ENCODE assay signal across 8 mouse cellular contexts in genomic region chr8:116943555-116944384, GRCm38 (mm10). TPM values are rescaled to one million over a fixed set of nuclear protein-coding genes. Genes with fewer than 3 reads are reported as not detected.
DNase-seq lines count a peak whose midpoint lies in the region; ATAC-seq and TF ChIP-seq lines count a peak whose summit lies in the region.

No protein-coding gene starts in this region.

- H3K4me1 ChIP-seq in G1E (ENCODE audit: insufficient read depth, low read depth, low read length), result peaks cover 51% of the 10 kb centered on the region
- H3K4me1 ChIP-seq in bone marrow macrophage, adult 2 months (ENCODE audit: control insufficient read depth, insufficient read depth, low read length), result peaks cover 28% of the 10 kb centered on the region
- peaks cover 13% of the 10 kb centered on the region for H3K4me1 ChIP-seq in forebrain, embryonic 16.5 days (replicated peaks; ENCODE audit: control insufficient read depth, insufficient read depth, low read length)
- peaks cover 31% of the 10 kb centered on the region for H3K4me1 ChIP-seq in hindbrain, embryonic 15.5 days (replicated peaks)
- H3K4me1 ChIP-seq in limb, embryonic 12.5 days (replicated peaks), result peaks cover 13% of the 10 kb centered on the region
- peaks cover 24% of the 10 kb centered on the region for H3K4me1 ChIP-seq in midbrain, embryonic 10.5 days
- H3K4me1 ChIP-seq in spleen, adult 2 months (ENCODE audit: control insufficient read depth, insufficient read depth, insufficient read length), result peaks cover 20% of the 10 kb centered on the region

- H3K4me3 ChIP-seq in G1E (ENCODE audit: low read depth, low read length), result peak overlapping the region; percentile 100
- H3K4me3 ChIP-seq in bone marrow macrophage, adult 2 months (ENCODE audit: insufficient read depth, low read length), result peak overlapping the region; percentile 78
- peak overlapping the region; percentile 85 for H3K4me3 ChIP-seq in forebrain, embryonic 16.5 days (replicated peaks; ENCODE audit: low read length)
- H3K4me3 ChIP-seq in hindbrain, embryonic 15.5 days, result peak overlapping the region; percentile 73
- H3K4me3 ChIP-seq in limb, embryonic 12.5 days (replicated peaks), result peak overlapping the region; percentile 97
- peak overlapping the region; percentile 97 for H3K4me3 ChIP-seq in midbrain, embryonic 10.5 days
- H3K4me3 ChIP-seq in spleen, adult 2 months (ENCODE audit: extremely low read depth, insufficient read depth, insufficient read length), result peak overlapping the region; percentile 99

- TF ChIP-seq CTCF in G1E (IDR thresholded peaks at IDR 0.05; ENCODE audit: low read depth, low read length), result no peak
- TF ChIP-seq CTCF in bone marrow macrophage, adult 2 months (IDR thresholded peaks at IDR 0.05; ENCODE audit: low read depth, low read length), result no peak
- no peak for TF ChIP-seq CTCF in spleen, adult 2 months (IDR thresholded peaks at IDR 0.05; ENCODE audit: extremely low read depth, insufficient read depth, insufficient read length, insufficient replicate concordance)

- no peaks in the 10 kb centered on the region for H3K9me3 ChIP-seq in G1E (replicated peaks)
- H3K9me3 ChIP-seq in forebrain, embryonic 16.5 days (ENCODE audit: control insufficient read depth, low read length), result no peaks in the 10 kb centered on the region
- H3K9me3 ChIP-seq in hindbrain, embryonic 15.5 days, result no peaks in the 10 kb centered on the region
- no peaks in the 10 kb centered on the region for H3K9me3 ChIP-seq in limb, embryonic 12.5 days
- no peaks in the 10 kb centered on the region for H3K9me3 ChIP-seq in midbrain, embryonic 10.5 days (replicated peaks)

- H3K4me2 ChIP-seq in forebrain, embryonic 16.5 days (ENCODE audit: low read length), result peak overlapping the region; percentile 94
- H3K4me2 ChIP-seq in hindbrain, embryonic 15.5 days, result peak overlapping the region; percentile 76
- peak overlapping the region; percentile 95 for H3K4me2 ChIP-seq in limb, embryonic 12.5 days

- TF ChIP-seq POLR2A in bone marrow macrophage, adult 2 months (IDR thresholded peaks at IDR 0.05; ENCODE audit: borderline replicate concordance, low read depth, low read length), result no peak
- no peak for TF ChIP-seq POLR2A in spleen, adult 2 months (IDR thresholded peaks at IDR 0.05; ENCODE audit: low read depth, low read length)

- ATAC-seq in G1E (ENCODE audit: extremely low read depth, insufficient number of reproducible peaks, low FRiP score, poor library complexity, severe bottlenecking), result no peak
- ATAC-seq in forebrain, embryonic 16.5 days, result peak; percentile 79
- ATAC-seq in hindbrain, embryonic 15.5 days (ENCODE audit: low FRiP score, low read depth), result peak; percentile 82
- ATAC-seq in limb, embryonic 12.5 days (ENCODE audit: insufficient number of reproducible peaks, insufficient read depth, low FRiP score, low TSS enrichment, low read depth), result peak; percentile 71; the same call in 1 of the 2 replicates

- H3K27ac ChIP-seq in bone marrow macrophage, adult 2 months (ENCODE audit: insufficient read depth, low read depth, low read length), result peak overlapping the region; percentile 9
- H3K27ac ChIP-seq in forebrain, embryonic 16.5 days (ENCODE audit: low read length), result 0 out of 2 replicates have a peak overlapping the region, but pooled peaks have one; percentile 30
- H3K27ac ChIP-seq in hindbrain, embryonic 15.5 days (replicated peaks), result peak overlapping the region; percentile 78
- no peak overlapping the region for H3K27ac ChIP-seq in limb, embryonic 12.5 days
- H3K27ac ChIP-seq in midbrain, embryonic 10.5 days (replicated peaks), result peak overlapping the region; percentile 88
- peak overlapping the region; percentile 39; the same call in 1 of the 2 replicates for H3K27ac ChIP-seq in spleen, adult 2 months (ENCODE audit: insufficient read depth, low read length)

- DNase-seq in G1E (ENCODE audit: low spot score), result peak; percentile 39
- DNase-seq in midbrain, embryonic 10.5 days (ENCODE audit: low spot score), result peak; percentile 35
- peak in 1 of 2 experiments; percentile 10 for DNase-seq in spleen, adult 2 months (ENCODE audit: low read depth in 1 of 2, low spot score in 2 of 2)
- DNase-seq in ovary, postnatal 14 days (ENCODE audit: low spot score), result no peak

- H3K9ac ChIP-seq in forebrain, embryonic 16.5 days (replicated peaks; ENCODE audit: low read depth, low read length), result peak overlapping the region; percentile 90
- peak overlapping the region; percentile 87 for H3K9ac ChIP-seq in hindbrain, embryonic 15.5 days
- peak overlapping the region; percentile 87 for H3K9ac ChIP-seq in limb, embryonic 12.5 days (replicated peaks)

- under 1% methylated on average over 57 of the region's 62 CpGs for whole genome bisulfite sequencing in forebrain, embryonic 16.5 days
- WGBS in hindbrain, embryonic 15.5 days, result under 1% methylated on average over 61 of the region's 62 CpGs
- under 1% methylated on average over 62 of the region's 62 CpGs for WGBS in limb, embryonic 12.5 days
- WGBS in midbrain, embryonic 10.5 days, result under 1% methylated on average over 62 of the region's 62 CpGs
- 1% methylated on average over 61 of the region's 62 CpGs for WGBS in spleen, adult 2 months

- no peaks in the 10 kb centered on the region for H3K27me3 ChIP-seq in G1E (ENCODE audit: insufficient read depth, low read length)
- H3K27me3 ChIP-seq in forebrain, embryonic 16.5 days (replicated peaks; ENCODE audit: control insufficient read depth, insufficient read depth, low read length), result no peaks in the 10 kb centered on the region
- no peaks in the 10 kb centered on the region for H3K27me3 ChIP-seq in hindbrain, embryonic 15.5 days
- H3K27me3 ChIP-seq in limb, embryonic 12.5 days, result no peaks in the 10 kb centered on the region
- H3K27me3 ChIP-seq in midbrain, embryonic 10.5 days (ENCODE audit: low read depth, poor library complexity, severe bottlenecking), result no peaks in the 10 kb centered on the region
- no peaks in the 10 kb centered on the region for H3K27me3 ChIP-seq in spleen, adult 2 months (ENCODE audit: control insufficient read depth, insufficient read depth, low read length)

- peaks cover 67% of the 10 kb centered on the region for H3K36me3 ChIP-seq in G1E (replicated peaks)
- no peaks in the 10 kb centered on the region for H3K36me3 ChIP-seq in forebrain, embryonic 16.5 days (ENCODE audit: control insufficient read depth, insufficient read depth)
- no peaks in the 10 kb centered on the region for H3K36me3 ChIP-seq in hindbrain, embryonic 15.5 days
- peaks cover 9% of the 10 kb centered on the region; the same call in 1 of the 2 replicates for H3K36me3 ChIP-seq in limb, embryonic 12.5 days
- H3K36me3 ChIP-seq in midbrain, embryonic 10.5 days, result peaks cover 28% of the 10 kb centered on the region
- no peaks in the 10 kb centered on the region for H3K36me3 ChIP-seq in spleen, adult 2 months (ENCODE audit: control insufficient read depth, insufficient read depth, low read length)

RNA-seq across cellular contexts. Expression of gene Atmin, which starts 0.6 kb away (rescaled TPM):
- total RNA-seq in G1E (2014; fragmentation: Nextera tagmentation) (39.1 and 40.2 TPM in 2 replicates), G1E (2017) (18.2 and 18.4 TPM in 2 replicates)
- polyA plus RNA-seq in G1E (2012), result 9.8 and 13.7 TPM in 2 replicates
- 15.9 and 18.9 TPM in 2 replicates for polyA plus RNA-seq in bone marrow macrophage, adult 2 months (2012; ENCODE audit: insufficient read depth, insufficient read length, missing spikeins)
- 17.6 and 19.1 TPM in 2 replicates for polyA plus RNA-seq in forebrain, embryonic 16.5 days (2015; fragmentation: Nextera tagmentation; extraction: Ambion mirVana)
- 19.3 and 22.7 TPM in 2 replicates for polyA plus RNA-seq in hindbrain, embryonic 15.5 days (2015; fragmentation: Nextera tagmentation; extraction: Ambion mirVana)
- 11.7 and 12.5 TPM in 2 replicates for polyA plus RNA-seq in limb, embryonic 12.5 days (2016; fragmentation: Nextera tagmentation; extraction: Ambion mirVana)
- polyA plus RNA-seq in midbrain, embryonic 10.5 days (2016; fragmentation: Nextera tagmentation; extraction: Ambion mirVana), result 12.6 and 15.3 TPM in 2 replicates
- polyA plus RNA-seq in spleen, adult 2 months (2012; rRNA removed), result 10.2 and 13.0 TPM in 2 replicates

RNA-seq across cellular contexts. Expression of gene Cenpn, which starts 22.2 kb away (rescaled TPM):
- total RNA-seq in G1E (2014; fragmentation: Nextera tagmentation) (69.8 and 89.7 TPM in 2 replicates), G1E (2017) (49.2 and 51.8 TPM in 2 replicates)
- 4.9 and 11.2 TPM in 2 replicates for polyA plus RNA-seq in G1E (2012)
- polyA plus RNA-seq in bone marrow macrophage, adult 2 months (2012; ENCODE audit: insufficient read depth, insufficient read length, missing spikeins), result 14.0 and 16.1 TPM in 2 replicates
- 13.5 and 15.2 TPM in 2 replicates for polyA plus RNA-seq in forebrain, embryonic 16.5 days (2015; fragmentation: Nextera tagmentation; extraction: Ambion mirVana)
- 10.1 and 11.1 TPM in 2 replicates for polyA plus RNA-seq in hindbrain, embryonic 15.5 days (2015; fragmentation: Nextera tagmentation; extraction: Ambion mirVana)
- 47.5 and 47.6 TPM in 2 replicates for polyA plus RNA-seq in limb, embryonic 12.5 days (2016; fragmentation: Nextera tagmentation; extraction: Ambion mirVana)
- 61.5 and 71.6 TPM in 2 replicates for polyA plus RNA-seq in midbrain, embryonic 10.5 days (2016; fragmentation: Nextera tagmentation; extraction: Ambion mirVana)
- 2.2 and 3.0 TPM in 2 replicates for polyA plus RNA-seq in spleen, adult 2 months (2012; rRNA removed)

RNA-seq across cellular contexts. Expression of gene Cmc2, which starts 22.5 kb away (rescaled TPM):
- total RNA-seq in G1E (2014; fragmentation: Nextera tagmentation) (11.1 and 17.0 TPM in 2 replicates), G1E (2017) (81.3 and 123 TPM in 2 replicates)
- 33.9 and 39.7 TPM in 2 replicates for polyA plus RNA-seq in G1E (2012)
- polyA plus RNA-seq in bone marrow macrophage, adult 2 months (2012; ENCODE audit: insufficient read depth, insufficient read length, missing spikeins), result 35.8 and 43.9 TPM in 2 replicates
- polyA plus RNA-seq in forebrain, embryonic 16.5 days (2015; fragmentation: Nextera tagmentation; extraction: Ambion mirVana), result 28.6 and 30.8 TPM in 2 replicates
- 28.3 and 35.3 TPM in 2 replicates for polyA plus RNA-seq in hindbrain, embryonic 15.5 days (2015; fragmentation: Nextera tagmentation; extraction: Ambion mirVana)
- polyA plus RNA-seq in limb, embryonic 12.5 days (2016; fragmentation: Nextera tagmentation; extraction: Ambion mirVana), result 72.2 and 82.7 TPM in 2 replicates
- polyA plus RNA-seq in midbrain, embryonic 10.5 days (2016; fragmentation: Nextera tagmentation; extraction: Ambion mirVana), result 74.6 and 81.5 TPM in 2 replicates
- 3.4 TPM in 2 replicates for polyA plus RNA-seq in spleen, adult 2 months (2012; rRNA removed)

RNA-seq across cellular contexts. Expression of gene 1700030J22Rik, which starts 35.0 kb away (rescaled TPM):
- total RNA-seq in G1E (2014; fragmentation: Nextera tagmentation), result 0.24 and 1.1 TPM in 2 replicates
- 0.44 and 0.52 TPM in 2 replicates for total RNA-seq in G1E (2017)
- polyA plus RNA-seq in G1E (2012), result 1.6 and 1.7 TPM in 2 replicates
- polyA plus RNA-seq in bone marrow macrophage, adult 2 months (2012; ENCODE audit: insufficient read depth, insufficient read length, missing spikeins), result 1.1 and 1.7 TPM in 2 replicates
- polyA plus RNA-seq in forebrain, embryonic 16.5 days (2015; fragmentation: Nextera tagmentation; extraction: Ambion mirVana), result 6.1 and 6.8 TPM in 2 replicates
- polyA plus RNA-seq in hindbrain, embryonic 15.5 days (2015; fragmentation: Nextera tagmentation; extraction: Ambion mirVana), result 8.1 and 8.5 TPM in 2 replicates
- polyA plus RNA-seq in limb, embryonic 12.5 days (2016; fragmentation: Nextera tagmentation; extraction: Ambion mirVana), result 2.0 and 2.3 TPM in 2 replicates
- polyA plus RNA-seq in midbrain, embryonic 10.5 days (2016; fragmentation: Nextera tagmentation; extraction: Ambion mirVana), result 2.8 and 3.6 TPM in 2 replicates
- 0.05 and 0.18 TPM in 2 replicates for polyA plus RNA-seq in spleen, adult 2 months (2012; rRNA removed)

RNA-seq across cellular contexts. Expression of gene Gcsh, which starts 49.6 kb away (rescaled TPM):
- total RNA-seq in G1E (2014; fragmentation: Nextera tagmentation) (20.2 and 24.1 TPM in 2 replicates), G1E (2017) (45.7 and 50.3 TPM in 2 replicates)
- 9.2 and 9.3 TPM in 2 replicates for polyA plus RNA-seq in G1E (2012)
- polyA plus RNA-seq in bone marrow macrophage, adult 2 months (2012; ENCODE audit: insufficient read depth, insufficient read length, missing spikeins), result 21.5 and 22.6 TPM in 2 replicates
- 75.4 and 81.4 TPM in 2 replicates for polyA plus RNA-seq in forebrain, embryonic 16.5 days (2015; fragmentation: Nextera tagmentation; extraction: Ambion mirVana)
- 96.8 and 99.1 TPM in 2 replicates for polyA plus RNA-seq in hindbrain, embryonic 15.5 days (2015; fragmentation: Nextera tagmentation; extraction: Ambion mirVana)
- 134 TPM in 2 replicates for polyA plus RNA-seq in limb, embryonic 12.5 days (2016; fragmentation: Nextera tagmentation; extraction: Ambion mirVana)
- polyA plus RNA-seq in midbrain, embryonic 10.5 days (2016; fragmentation: Nextera tagmentation; extraction: Ambion mirVana), result 171 and 194 TPM in 2 replicates
- polyA plus RNA-seq in spleen, adult 2 months (2012; rRNA removed), result 4.0 and 5.5 TPM in 2 replicates
